Comparison of ENCODE assay signal across 9 mouse cellular contexts in the genomic region with DNA sequence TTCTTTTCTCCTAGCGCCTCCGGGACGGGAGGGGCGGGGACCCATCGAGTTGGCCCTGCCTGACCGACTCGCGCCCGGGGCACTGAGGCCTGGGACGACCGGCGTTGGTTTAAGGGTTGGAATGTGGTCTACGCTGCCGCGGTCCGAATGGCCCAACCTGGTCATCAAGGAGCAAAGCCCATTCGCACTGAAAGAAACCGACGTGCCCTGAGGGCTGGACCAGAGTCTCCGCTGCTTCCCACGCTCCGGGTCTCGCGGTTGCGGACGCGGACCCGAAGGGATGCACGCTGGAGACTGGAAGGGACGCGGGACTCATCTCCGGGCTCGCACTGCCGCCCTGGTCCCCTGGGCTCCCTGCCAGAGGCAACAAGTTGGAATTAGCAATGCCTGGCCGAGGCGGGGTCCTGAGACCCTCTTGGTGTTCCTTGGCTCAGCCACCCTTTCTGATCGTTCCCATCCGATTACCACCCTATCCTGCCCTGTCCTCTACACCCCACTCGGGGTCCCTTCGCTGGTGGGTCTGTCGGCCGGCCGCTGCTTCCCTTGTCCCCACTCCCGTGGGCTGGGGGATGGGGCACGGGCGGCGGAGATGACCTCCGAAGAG. TPM values are rescaled to one million over a fixed set of nuclear protein-coding genes. Genes with fewer than 3 reads are reported as not detected.
A peak's percentile ranks its signal among the peaks of the same experiment; 100 is the strongest.
DNase-seq lines count a peak whose midpoint lies in the region; ATAC-seq and TF ChIP-seq lines count a peak whose summit lies in the region.
"Had no signal": no experiment of that assay in that cellular context is flagged by ENCODE, and none has a peak within 500 bp of the region (broad histone marks: within the 10 kb centered on the region; RNA-seq: fewer than 3 reads in every experiment).

No protein-coding gene starts in this region.

- no peak for TF ChIP-seq POLR2A in small intestine, adult 2 months (IDR thresholded peaks at IDR 0.05; ENCODE audit: low read depth, low read length)

- H3K27me3 ChIP-seq in lung, embryonic 14.5 days (ENCODE audit: insufficient read depth, low read length): peaks cover 97% of the 10 kb centered on the region
- peaks cover 88% of the 10 kb centered on the region for H3K27me3 ChIP-seq in forebrain, embryonic 11.5 days (ENCODE audit: control insufficient read depth, insufficient read depth, low read length)
- H3K27me3 ChIP-seq in limb, embryonic 11.5 days (ENCODE audit: control insufficient read depth, insufficient read depth, low read length): peaks cover 89% of the 10 kb centered on the region
- H3K27me3 ChIP-seq in small intestine, adult 2 months (ENCODE audit: control insufficient read depth, insufficient read depth, low read length): peaks cover 78% of the 10 kb centered on the region

- no peak overlapping the region for H3K27ac ChIP-seq in lung, embryonic 14.5 days (ENCODE audit: low read depth)
- H3K27ac ChIP-seq in forebrain, embryonic 11.5 days (ENCODE audit: low read depth, low read length): no peak overlapping the region
- H3K27ac ChIP-seq in limb, embryonic 11.5 days (replicated peaks; ENCODE audit: low read depth, low read length): no peak overlapping the region
- no peak overlapping the region for H3K27ac ChIP-seq in small intestine, adult 2 months (ENCODE audit: insufficient read depth, low read depth, low read length)
- H3K27ac ChIP-seq: liver, embryonic 14.5 days had no signal

- no peak overlapping the region for H3K9ac ChIP-seq in lung, embryonic 14.5 days
- H3K9ac ChIP-seq in forebrain, embryonic 11.5 days (ENCODE audit: low read length): peak overlapping the region; percentile 52
- no peak overlapping the region for H3K9ac ChIP-seq in limb, embryonic 11.5 days (ENCODE audit: low read length)
- H3K9ac ChIP-seq: liver, embryonic 14.5 days had no signal

- H3K9me3 ChIP-seq in lung, embryonic 14.5 days (ENCODE audit: low read depth, low read length): no peaks in the 10 kb centered on the region
- no peaks in the 10 kb centered on the region for H3K9me3 ChIP-seq in forebrain, embryonic 11.5 days (ENCODE audit: control insufficient read depth, low read length)
- H3K9me3 ChIP-seq in limb, embryonic 11.5 days (ENCODE audit: control insufficient read depth, low read length): no peaks in the 10 kb centered on the region; the same call in 1 of the 2 replicates

- peaks cover 7% of the 10 kb centered on the region; the same call in 1 of the 2 replicates for H3K4me1 ChIP-seq in lung, embryonic 14.5 days (ENCODE audit: insufficient read depth)
- peaks cover 46% of the 10 kb centered on the region for H3K4me1 ChIP-seq in forebrain, embryonic 11.5 days (replicated peaks; ENCODE audit: control insufficient read depth, insufficient read depth, low read length)
- H3K4me1 ChIP-seq in limb, embryonic 11.5 days (ENCODE audit: control insufficient read depth, insufficient read depth, low read length): no peaks in the 10 kb centered on the region
- H3K4me1 ChIP-seq in small intestine, adult 2 months (ENCODE audit: control insufficient read depth, insufficient read depth, insufficient read length, low read length): no peaks in the 10 kb centered on the region; the same call in 1 of the 2 replicates

- under 1% methylated on average over 48 of the region's 48 CpGs for WGBS in lung, embryonic 14.5 days
- 0% methylated on average over 46 of the region's 48 CpGs for WGBS in forebrain, embryonic 11.5 days
- under 1% methylated on average over 48 of the region's 48 CpGs for WGBS in limb, embryonic 11.5 days
- 2% methylated on average over 48 of the region's 48 CpGs for WGBS in small intestine, adult 2 months

- no peak for TF ChIP-seq CTCF in lung, embryonic 14.5 days (IDR thresholded peaks at IDR 0.05; ENCODE audit: low read depth)
- no peak for TF ChIP-seq CTCF in small intestine, adult 2 months (IDR thresholded peaks at IDR 0.05; ENCODE audit: extremely low read depth, insufficient read length, insufficient replicate concordance, low read depth, low read length)

- no peak for ATAC-seq in lung, embryonic 14.5 days (ENCODE audit: insufficient read depth)
- ATAC-seq in forebrain, embryonic 11.5 days (replicated peaks; ENCODE audit: low FRiP score): peak; percentile 4; the same call in 1 of the 2 replicates
- ATAC-seq in limb, embryonic 11.5 days (ENCODE audit: insufficient number of reproducible peaks, low FRiP score, low TSS enrichment, low read depth): no peak

- H3K36me3 ChIP-seq in lung, embryonic 14.5 days (ENCODE audit: insufficient read depth): no peaks in the 10 kb centered on the region
- no peaks in the 10 kb centered on the region for H3K36me3 ChIP-seq in forebrain, embryonic 11.5 days (ENCODE audit: control insufficient read depth, insufficient read depth, low read length)
- no peaks in the 10 kb centered on the region for H3K36me3 ChIP-seq in limb, embryonic 11.5 days (ENCODE audit: control insufficient read depth, insufficient read depth, low read length)
- no peaks in the 10 kb centered on the region for H3K36me3 ChIP-seq in small intestine, adult 2 months (ENCODE audit: control insufficient read depth, insufficient read depth, low read length)

- H3K4me2 ChIP-seq in lung, embryonic 14.5 days: peak overlapping the region; percentile 44
- H3K4me2 ChIP-seq in forebrain, embryonic 11.5 days (ENCODE audit: low read depth, low read length, severe bottlenecking): peak overlapping the region; percentile 70
- H3K4me2 ChIP-seq in limb, embryonic 11.5 days (ENCODE audit: low read depth, severe bottlenecking): peak overlapping the region; percentile 34

- H3K4me3 ChIP-seq in lung, embryonic 14.5 days (ENCODE audit: low read depth, low read length): peak overlapping the region; percentile 18
- peak overlapping the region; percentile 31 for H3K4me3 ChIP-seq in forebrain, embryonic 11.5 days (ENCODE audit: low read depth, low read length)
- peak overlapping the region; percentile 21 for H3K4me3 ChIP-seq in limb, embryonic 11.5 days (ENCODE audit: low read depth, low read length)
- H3K4me3 ChIP-seq in small intestine, adult 2 months (ENCODE audit: low read depth, low read length): peak overlapping the region; percentile 8; the same call in 1 of the 2 replicates

- no peak for DNase-seq in lung, embryonic 14.5 days
- no peak for DNase-seq in lung, postnatal 36 days
- DNase-seq in forebrain, embryonic 11.5 days (ENCODE audit: low spot score): peak; percentile 79
- peak; percentile 62 for DNase-seq in limb, embryonic 11.5 days (ENCODE audit: low spot score)
- DNase-seq in urinary bladder, adult 2 months (ENCODE audit: low spot score): no peak
- no peak for DNase-seq in adrenal gland, postnatal 4 days (ENCODE audit: low spot score in 2 of 2)
- DNase-seq in layer of hippocampus, postnatal 14 days (ENCODE audit: low spot score in 2 of 2): no peak

RNA-seq across cellular contexts. Expression of a gene that starts 3.6 kb away (rescaled TPM):
- polyA plus RNA-seq in lung, embryonic 14.5 days (2014; fragmentation: Nextera tagmentation; extraction: Ambion mirVana): not detected in 2 replicates
- 3.9 and 4.1 TPM in 2 replicates for polyA plus RNA-seq in forebrain, embryonic 11.5 days (2014; fragmentation: Nextera tagmentation; extraction: Ambion mirVana)
- polyA plus RNA-seq in limb, embryonic 11.5 days (2014; fragmentation: Nextera tagmentation; extraction: Ambion mirVana): 0.07 and 0.09 TPM in 2 replicates
- 0.04 TPM in 1 of 2 replicates, not detected in the other for polyA plus RNA-seq in small intestine, adult 2 months (2012; rRNA removed)
- not detected in 2 replicates for polyA plus RNA-seq in urinary bladder, adult 2 months (2012; rRNA removed)
- not detected for total RNA-seq in adrenal gland, postnatal 4 days (2021)
- total RNA-seq in layer of hippocampus, postnatal 14 days (2021): under 1 TPM; 0.19 to 0.46 TPM
- polyA plus RNA-seq: liver, embryonic 14.5 days had no signal

RNA-seq across cellular contexts. Expression of a gene that starts 34.3 kb away (rescaled TPM):
- 65.5 and 70.4 TPM in 2 replicates for polyA plus RNA-seq in lung, embryonic 14.5 days (2014; fragmentation: Nextera tagmentation; extraction: Ambion mirVana)
- 72.2 and 76.0 TPM in 2 replicates for polyA plus RNA-seq in forebrain, embryonic 11.5 days (2014; fragmentation: Nextera tagmentation; extraction: Ambion mirVana)
- 86.2 and 91.5 TPM in 2 replicates for polyA plus RNA-seq in limb, embryonic 11.5 days (2014; fragmentation: Nextera tagmentation; extraction: Ambion mirVana)
- polyA plus RNA-seq in small intestine, adult 2 months (2012; rRNA removed): 2.5 and 4.0 TPM in 2 replicates
- 22.0 and 24.5 TPM in 2 replicates for polyA plus RNA-seq in urinary bladder, adult 2 months (2012; rRNA removed)
- total RNA-seq in adrenal gland, postnatal 4 days (2021): 10 to 100 TPM; 32.9 to 37.4 TPM
- 10 to 100 TPM; 17.9 TPM for total RNA-seq in layer of hippocampus, postnatal 14 days (2021)

RNA-seq across cellular contexts. Expression of a gene that starts 51.9 kb away (rescaled TPM):
- polyA plus RNA-seq in lung, embryonic 14.5 days (2014; fragmentation: Nextera tagmentation; extraction: Ambion mirVana): 52.6 and 54.4 TPM in 2 replicates
- 53.2 and 56.7 TPM in 2 replicates for polyA plus RNA-seq in forebrain, embryonic 11.5 days (2014; fragmentation: Nextera tagmentation; extraction: Ambion mirVana)
- 57.7 and 60.7 TPM in 2 replicates for polyA plus RNA-seq in limb, embryonic 11.5 days (2014; fragmentation: Nextera tagmentation; extraction: Ambion mirVana)
- 28.0 and 55.5 TPM in 2 replicates for polyA plus RNA-seq in small intestine, adult 2 months (2012; rRNA removed)
- 62.8 and 74.9 TPM in 2 replicates for polyA plus RNA-seq in urinary bladder, adult 2 months (2012; rRNA removed)
- total RNA-seq in adrenal gland, postnatal 4 days (2021): 100 to 1,000 TPM; 109 to 112 TPM
- total RNA-seq in layer of hippocampus, postnatal 14 days (2021): 10 to 100 TPM; 45.4 to 49.3 TPM

Comparison
In these comparisons a context has a peak if more than half of its experiments do, and no peak if none do; other contexts are left out.
1. DNase-seq: peak in forebrain, embryonic 11.5 days (single experiment) and limb, embryonic 11.5 days (single experiment); none in lung, embryonic 14.5 days (single experiment), lung, postnatal 36 days (single experiment), urinary bladder, adult 2 months (single experiment), adrenal gland, postnatal 4 days (0 of 2) and layer of hippocampus, postnatal 14 days (0 of 2).
2. Peak in every context shown above with its lines, with median percentiles within 50 percentile points of each other: H3K4me2 ChIP-seq and H3K4me3 ChIP-seq.